Mouse (Mus musculus) neural tube, embryonic 15.5 days (tissue): Measurements from ENCODE around the gene Cd209a. TPM values are rescaled to one million over a fixed set of nuclear protein-coding genes. Genes with fewer than 3 reads are reported as not detected.

Experiments
- ATAC-seq: fragments of 200-750 bp; cut with Nextera tagmentation; 2 replicates; pipeline ENCODE4 v1.8.0; 2017; ENCODE audit warnings: mild to moderate bottlenecking, moderate TSS enrichment, moderate library complexity; ENCODE audit not compliant: low FRiP score
- H3K27ac ChIP-seq: fragments of 300-500 bp; sonication (generic); replicated peaks from 2 replicates; pipeline ENCODE4 v1.5.1; 2015; ENCODE audit warnings: mild to moderate bottlenecking, inconsistent platforms
- H3K27me3 ChIP-seq: fragments of 300-500 bp; sonication (generic); replicated peaks from 2 replicates; pipeline ENCODE4 v1.6.1; 2015; ENCODE audit warnings: inconsistent platforms
- H3K36me3 ChIP-seq: fragments of 300-500 bp; sonication (generic); 2 replicates; pipeline ENCODE4 v1.6.1; 2015; ENCODE audit warnings: inconsistent platforms
- H3K4me1 ChIP-seq: fragments of 300-500 bp; sonication (generic); 2 replicates; pipeline ENCODE4 v1.6.1; 2015; ENCODE audit warnings: inconsistent platforms
- H3K4me2 ChIP-seq: fragments of 300-500 bp; sonication (generic); 2 replicates; pipeline ENCODE4 v1.6.1; 2015; ENCODE audit warnings: inconsistent platforms, mild to moderate bottlenecking, moderate library complexity
- H3K4me3 ChIP-seq: fragments of 300-500 bp; sonication (generic); replicated peaks from 2 replicates; pipeline ENCODE4 v1.5.1; 2015; ENCODE audit warnings: mild to moderate bottlenecking, inconsistent platforms
- H3K9ac ChIP-seq: fragments of 300-500 bp; sonication (generic); replicated peaks from 2 replicates; pipeline ENCODE4 v1.6.1; 2015; ENCODE audit warnings: mild to moderate bottlenecking, inconsistent platforms
- H3K9me3 ChIP-seq: fragments of 300-500 bp; sonication (generic); replicated peaks from 2 replicates; pipeline ENCODE4 v1.6.1; 2016; ENCODE audit warnings: inconsistent platforms
- WGBS: fragments of 180-500 bp; shearing (Covaris S2); methylation state at CpG from one replicate; pipeline ENCODE4 v1.1.7; 2015; ENCODE audit warnings: mixed read lengths; 5-methylcytosine and 5-hydroxymethylcytosine counted together
- microRNA-seq: library from miRNA; unstranded; fragments of <30 nt; microRNA quantifications from one replicate; pipeline ENCODE4, GENCODE M21; 2017
- polyA plus RNA-seq: library from polyadenylated mRNA; unstranded; fragments of >200 nt; fragmentation: Nextera tagmentation; extraction: Ambion mirVana; gene quantifications from 2 replicates; pipeline ENCODE4 v1.2.1, GENCODE M21; 2015

Gene Cd209a
- polyA plus RNA-seq, 1 experiment from 2014 or later, result not detected

GRCm38 (mm10) chr8:3707611-3708010, 41.2 kb downstream of the Cd209a start:
- no peaks in the 10 kb centered on the region for H3K36me3 ChIP-seq
- WGBS, result 75% methylated on average over 7 of the region's 7 CpGs
- no peak overlapping the region for H3K4me3 ChIP-seq
- H3K27ac ChIP-seq, result no peak overlapping the region
- H3K9ac ChIP-seq, result no peak overlapping the region
- H3K27me3 ChIP-seq, result no peaks in the 10 kb centered on the region
- no peak overlapping the region for H3K4me2 ChIP-seq
- no peaks in the 10 kb centered on the region for H3K9me3 ChIP-seq
- H3K4me1 ChIP-seq, result no peaks in the 10 kb centered on the region
- no peak for ATAC-seq

- H3K9ac ChIP-seq, result no peak overlapping the region
- no peaks in the 10 kb centered on the region for H3K4me1 ChIP-seq
- no peak overlapping the region for H3K27ac ChIP-seq
- H3K9me3 ChIP-seq, result no peaks in the 10 kb centered on the region
- no peaks in the 10 kb centered on the region for H3K36me3 ChIP-seq
- WGBS, result 70% methylated on average over 4 of the region's 4 CpGs
- no peaks in the 10 kb centered on the region for H3K27me3 ChIP-seq
- no peak overlapping the region for H3K4me3 ChIP-seq
- ATAC-seq, result no peak
- H3K4me2 ChIP-seq, result no peak overlapping the region
These were observed 43.1 kb downstream of the Cd209a start for GRCm38 (mm10) chr8:3705711-3706110.

GRCm38 (mm10) chr8:3701491-3701890, 47.3 kb downstream of the Cd209a start:
- Histone ChIP-seq H3K4me2 (no peak overlapping the region), H3K36me3 (no peaks in the 10 kb centered on the region), H3K4me1 (no peaks in the 10 kb centered on the region), H3K27me3 (no peaks in the 10 kb centered on the region), H3K9me3 (no peaks in the 10 kb centered on the region), H3K9ac (no peak overlapping the region), H3K27ac (no peak overlapping the region), H3K4me3 (no peak overlapping the region)
- WGBS, result 92% methylated on average over 1 of the region's 1 CpGs
- ATAC-seq, result no peak

GRCm38 (mm10) chr8:3694121-3694520, 54.7 kb downstream of the Cd209a start, which contains the start of gene Fcer2a:
Gene Fcer2a, minus strand, starts transcription at chr8:3694175.
- no peak within 1 kb of the TSS for H3K9ac ChIP-seq
- H3K36me3 ChIP-seq, result no peaks in the 10 kb centered on the region
- no peak for ATAC-seq
- no peak within 1 kb of the TSS for H3K4me2 ChIP-seq
- H3K27me3 ChIP-seq, result no peaks in the 10 kb centered on the region
- no peaks in the 10 kb centered on the region for H3K4me1 ChIP-seq
- H3K9me3 ChIP-seq, result no peaks in the 10 kb centered on the region
- WGBS, result 69% methylated on average over 3 of the region's 3 CpGs
- H3K4me3 ChIP-seq, result no peak within 1 kb of the TSS
- H3K27ac ChIP-seq, result no peak within 1 kb of the TSS

Small RNAs within 50 kb of the gene (microRNA-seq; reads per million reads assigned to microRNA genes)
- not detected for gene Gm24934

Other genes with a start within 250 kb of the Cd209a start
- gene Mcoln1, start 248.5 kb downstream of the Cd209a start, polyA plus RNA-seq, result 97.7 and 106 TPM in 2 replicates
- 42.5 and 44.3 TPM in 2 replicates for gene Pnpla6, start 233.6 kb downstream of the Cd209a start, polyA plus RNA-seq
- 0.52 and 0.56 TPM in 2 replicates for gene C330021F23Rik, start 181.0 kb downstream of the Cd209a start, polyA plus RNA-seq
- 37.6 and 41.3 TPM in 2 replicates for gene Camsap3, start 161.7 kb downstream of the Cd209a start, polyA plus RNA-seq
- gene Xab2, start 127.7 kb downstream of the Cd209a start, polyA plus RNA-seq, result 46.2 and 50.4 TPM in 2 replicates
- gene Pet100, start 127.4 kb downstream of the Cd209a start, polyA plus RNA-seq, result 86.0 and 90.1 TPM in 2 replicates
- gene Pcp2, start 123.4 kb downstream of the Cd209a start, polyA plus RNA-seq, result 0.11 and 0.82 TPM in 2 replicates
- 40.9 and 66.3 TPM in 2 replicates for gene Stxbp2, start 118.0 kb downstream of the Cd209a start, polyA plus RNA-seq
- 0.27 and 0.56 TPM in 2 replicates for gene Retn, start 93.2 kb downstream of the Cd209a start, polyA plus RNA-seq
- 0.23 and 0.28 TPM in 2 replicates for gene Mcemp1, start 83.2 kb downstream of the Cd209a start, polyA plus RNA-seq
- gene Fcor, start 76.6 kb downstream of the Cd209a start, polyA plus RNA-seq, result 21.7 and 22.8 TPM in 2 replicates
- gene Trappc5, start 72.7 kb downstream of the Cd209a start, polyA plus RNA-seq, result 53.5 and 58.3 TPM in 2 replicates
- gene Fcer2a, start 54.8 kb downstream of the Cd209a start, polyA plus RNA-seq, result 0.31 and 0.35 TPM in 2 replicates
- not detected in 2 replicates for gene Clec4g, start 28.3 kb downstream of the Cd209a start, polyA plus RNA-seq
- gene Cd209e, start 105.3 kb upstream of the Cd209a start, polyA plus RNA-seq, result 0.10 TPM in 1 of 2 replicates, not detected in the other
- gene Cd209d, start 129.6 kb upstream of the Cd209a start, polyA plus RNA-seq, result not detected in 2 replicates
- gene Cd209b, start 177.9 kb upstream of the Cd209a start, polyA plus RNA-seq, result not detected in 2 replicates
- gene Cd209c, start 205.8 kb upstream of the Cd209a start, polyA plus RNA-seq, result 0.75 and 1.0 TPM in 2 replicates